Mouse (Mus musculus): ENCODE results near the gene Adra2b. TPM values are rescaled to one million over a fixed set of nuclear protein-coding genes. Genes with fewer than 3 reads are reported as not detected.

Gene Adra2b
- polyA plus RNA-seq, 1 experiment from 2014 or later, result 0.60 TPM

GRCm38 (mm10) chr2:127372082-127372481 lies 9.1 kb downstream of the Adra2b start:
- WGBS, result 88% methylated on average over 2 of the region's 2 CpGs
- Histone ChIP-seq H3K9ac (replicated peaks) (no peak overlapping the region), H3K4me2 (no peak overlapping the region)

GRCm38 (mm10) chr2:127374131-127374530 lies 11.1 kb downstream of the Adra2b start:
- Histone ChIP-seq H3K9ac (replicated peaks) (no peak overlapping the region), H3K27ac (replicated peaks) (no peak overlapping the region), H3K36me3 (no peaks in the 10 kb centered on the region), H3K9me3 (replicated peaks) (no peaks in the 10 kb centered on the region), H3K4me1 (peaks cover 5% of the 10 kb centered on the region), H3K4me2 (no peak overlapping the region), H3K27me3 (replicated peaks) (no peaks in the 10 kb centered on the region), H3K4me3 (replicated peaks) (no peak overlapping the region)
- WGBS, result 88% methylated on average over 3 of the region's 3 CpGs
- no peak for ATAC-seq (ENCODE audit: low FRiP score)

More at GRCm38 (mm10) chr2:127372082-127372481, 9.1 kb downstream of the Adra2b start:
- H3K9me3 ChIP-seq (replicated peaks), result no peaks in the 10 kb centered on the region
- no peaks in the 10 kb centered on the region for H3K4me1 ChIP-seq
- H3K27ac ChIP-seq (replicated peaks), result no peak overlapping the region
- no peak overlapping the region for H3K4me3 ChIP-seq (replicated peaks)
- ATAC-seq (ENCODE audit: low FRiP score), result no peak
- no peaks in the 10 kb centered on the region for H3K36me3 ChIP-seq
- H3K27me3 ChIP-seq (replicated peaks), result peaks cover 10% of the 10 kb centered on the region

- Histone ChIP-seq H3K36me3 (no peaks in the 10 kb centered on the region), H3K4me3 (replicated peaks) (no peak overlapping the region), H3K9me3 (replicated peaks) (no peaks in the 10 kb centered on the region), H3K4me2 (no peak overlapping the region), H3K9ac (replicated peaks) (no peak overlapping the region), H3K27ac (replicated peaks) (no peak overlapping the region), H3K27me3 (replicated peaks) (no peaks in the 10 kb centered on the region), H3K4me1 (peaks cover 5% of the 10 kb centered on the region)
- WGBS, result 76% methylated on average over 3 of the region's 3 CpGs
- no peak for ATAC-seq (ENCODE audit: low FRiP score)
These were observed 12.1 kb downstream of the Adra2b start for GRCm38 (mm10) chr2:127375087-127375486.

- no peak overlapping the region for H3K4me2 ChIP-seq
- H3K4me1 ChIP-seq, result peaks cover 5% of the 10 kb centered on the region
- H3K4me3 ChIP-seq (replicated peaks), result no peak overlapping the region
- no peaks in the 10 kb centered on the region for H3K36me3 ChIP-seq
- 50% methylated on average over 7 of the region's 7 CpGs for WGBS
- no peaks in the 10 kb centered on the region for H3K9me3 ChIP-seq (replicated peaks)
- no peaks in the 10 kb centered on the region for H3K27me3 ChIP-seq (replicated peaks)
- no peak overlapping the region for H3K9ac ChIP-seq (replicated peaks)
- no peak overlapping the region for H3K27ac ChIP-seq (replicated peaks)
- ATAC-seq (ENCODE audit: low FRiP score), result no peak
These were observed 12.8 kb downstream of the Adra2b start for GRCm38 (mm10) chr2:127375759-127376341.

- Histone ChIP-seq H3K4me1 (peaks cover 5% of the 10 kb centered on the region), H3K9me3 (replicated peaks) (no peaks in the 10 kb centered on the region), H3K9ac (replicated peaks) (no peak overlapping the region), H3K27ac (replicated peaks) (no peak overlapping the region), H3K27me3 (replicated peaks) (no peaks in the 10 kb centered on the region), H3K4me2 (no peak overlapping the region), H3K36me3 (no peaks in the 10 kb centered on the region), H3K4me3 (replicated peaks) (no peak overlapping the region)
- ATAC-seq (ENCODE audit: low FRiP score), result no peak
- 87% methylated on average over 6 of the region's 6 CpGs for WGBS
These were observed 13.5 kb downstream of the Adra2b start for GRCm38 (mm10) chr2:127376423-127377051.

GRCm38 (mm10) chr2:127377942-127378610 lies 15.1 kb downstream of the Adra2b start:
- 0 out of 2 replicates have a peak, but pooled peaks have one; percentile 21 for ATAC-seq (ENCODE audit: low FRiP score)
- peaks cover 5% of the 10 kb centered on the region for H3K4me1 ChIP-seq

GRCm38 (mm10) chr2:127378611-127378990 lies 15.6 kb downstream of the Adra2b start:
- H3K27me3 ChIP-seq (replicated peaks), result no peaks in the 10 kb centered on the region
- ATAC-seq (ENCODE audit: low FRiP score), result no peak
- WGBS, result 70% methylated on average over 7 of the region's 7 CpGs
- no peak overlapping the region for H3K9ac ChIP-seq (replicated peaks)
- no peaks in the 10 kb centered on the region for H3K9me3 ChIP-seq (replicated peaks)
- no peak overlapping the region for H3K4me3 ChIP-seq (replicated peaks)
- peaks cover 5% of the 10 kb centered on the region for H3K4me1 ChIP-seq
- H3K27ac ChIP-seq (replicated peaks), result no peak overlapping the region
- H3K36me3 ChIP-seq, result no peaks in the 10 kb centered on the region
- H3K4me2 ChIP-seq, result no peak overlapping the region

More at GRCm38 (mm10) chr2:127377942-127378610, 15.1 kb downstream of the Adra2b start:
- Histone ChIP-seq H3K27me3 (replicated peaks) (no peaks in the 10 kb centered on the region), H3K36me3 (no peaks in the 10 kb centered on the region), H3K4me3 (replicated peaks) (no peak overlapping the region), H3K27ac (replicated peaks) (no peak overlapping the region), H3K9ac (replicated peaks) (no peak overlapping the region), H3K9me3 (replicated peaks) (no peaks in the 10 kb centered on the region), H3K4me2 (no peak overlapping the region)
- WGBS, result 65% methylated on average over 7 of the region's 7 CpGs

GRCm38 (mm10) chr2:127379250-127379649 lies 16.2 kb downstream of the Adra2b start:
- WGBS, result 68% methylated on average over 3 of the region's 3 CpGs
- Histone ChIP-seq H3K27me3 (replicated peaks) (no peaks in the 10 kb centered on the region), H3K4me1 (peaks cover 5% of the 10 kb centered on the region), H3K4me3 (replicated peaks) (no peak overlapping the region), H3K4me2 (no peak overlapping the region), H3K9me3 (replicated peaks) (no peaks in the 10 kb centered on the region), H3K27ac (replicated peaks) (no peak overlapping the region), H3K9ac (replicated peaks) (no peak overlapping the region), H3K36me3 (no peaks in the 10 kb centered on the region)
- ATAC-seq (ENCODE audit: low FRiP score), result no peak

- H3K4me3 ChIP-seq (replicated peaks), result no peak overlapping the region
- H3K9me3 ChIP-seq (replicated peaks), result no peaks in the 10 kb centered on the region
- 69% methylated on average over 7 of the region's 7 CpGs for WGBS
- no peaks in the 10 kb centered on the region for H3K4me1 ChIP-seq
- no peak for ATAC-seq (ENCODE audit: low FRiP score)
- no peak overlapping the region for H3K9ac ChIP-seq (replicated peaks)
- no peaks in the 10 kb centered on the region for H3K36me3 ChIP-seq
- H3K27me3 ChIP-seq (replicated peaks), result no peaks in the 10 kb centered on the region
- H3K27ac ChIP-seq (replicated peaks), result no peak overlapping the region
- H3K4me2 ChIP-seq, result no peak overlapping the region
These were observed 20.9 kb downstream of the Adra2b start for GRCm38 (mm10) chr2:127383881-127384280.

GRCm38 (mm10) chr2:127387521-127387920 lies 24.5 kb downstream of the Adra2b start:
- no peak for ATAC-seq (ENCODE audit: low FRiP score)

GRCm38 (mm10) chr2:127390352-127390751 lies 27.3 kb downstream of the Adra2b start:
- no peak overlapping the region for H3K27ac ChIP-seq (replicated peaks)
- H3K9ac ChIP-seq (replicated peaks), result no peak overlapping the region
- ATAC-seq (ENCODE audit: low FRiP score), result no peak
- H3K9me3 ChIP-seq (replicated peaks), result no peaks in the 10 kb centered on the region
- no peaks in the 10 kb centered on the region for H3K27me3 ChIP-seq (replicated peaks)
- 86% methylated on average over 3 of the region's 3 CpGs for WGBS
- H3K36me3 ChIP-seq, result no peaks in the 10 kb centered on the region
- H3K4me1 ChIP-seq, result no peaks in the 10 kb centered on the region
- H3K4me3 ChIP-seq (replicated peaks), result no peak overlapping the region
- H3K4me2 ChIP-seq, result no peak overlapping the region

More at GRCm38 (mm10) chr2:127387521-127387920, 24.5 kb downstream of the Adra2b start:
- H3K27ac ChIP-seq (replicated peaks), result no peak overlapping the region
- H3K27me3 ChIP-seq (replicated peaks), result no peaks in the 10 kb centered on the region
- H3K4me3 ChIP-seq (replicated peaks), result no peak overlapping the region
- H3K4me2 ChIP-seq, result no peak overlapping the region
- WGBS, result 87% methylated on average over 2 of the region's 2 CpGs
- H3K36me3 ChIP-seq, result no peaks in the 10 kb centered on the region
- H3K9ac ChIP-seq (replicated peaks), result no peak overlapping the region
- H3K9me3 ChIP-seq (replicated peaks), result no peaks in the 10 kb centered on the region
- no peaks in the 10 kb centered on the region for H3K4me1 ChIP-seq

- no peak overlapping the region for H3K9ac ChIP-seq (replicated peaks)
- no peak overlapping the region for H3K27ac ChIP-seq (replicated peaks)
- ATAC-seq (ENCODE audit: low FRiP score), result no peak
- 62% methylated on average over 4 of the region's 4 CpGs for WGBS
- no peak overlapping the region for H3K4me2 ChIP-seq
- H3K9me3 ChIP-seq (replicated peaks), result no peaks in the 10 kb centered on the region
- H3K36me3 ChIP-seq, result no peaks in the 10 kb centered on the region
- no peak overlapping the region for H3K4me3 ChIP-seq (replicated peaks)
- no peaks in the 10 kb centered on the region for H3K27me3 ChIP-seq (replicated peaks)
- H3K4me1 ChIP-seq, result no peaks in the 10 kb centered on the region
These were observed 27.8 kb downstream of the Adra2b start for GRCm38 (mm10) chr2:127390846-127391245.
